Mouse (Mus musculus): Measurements from ENCODE around the gene Apobec3. TPM values are rescaled to one million over a fixed set of nuclear protein-coding genes. Genes with fewer than 3 reads are reported as not detected.
"Not testable (repeated sequence)": the region's sequence is repeated elsewhere in the genome, so short reads cannot be mapped to it uniquely, and the experiment has no call there.

Gene Apobec3
- total RNA-seq, 2 experiments from 2014 or later: 4.7 to 6.0 TPM

GRCm38 (mm10) chr15:79894343-79894742 lies 2.9 kb downstream of the Apobec3 start:
- intact Hi-C loops (cut with DNase I): no loop called here
- no peak for DNase-seq

GRCm38 (mm10) chr15:79895221-79896079 lies 4.0 kb downstream of the Apobec3 start:
- intact Hi-C loops (cut with DNase I); DNase-seq: not testable (repeated sequence)

GRCm38 (mm10) chr15:79896080-79896725 lies 4.7 kb downstream of the Apobec3 start:
- intact Hi-C loops (cut with DNase I): no loop called here
- DNase-seq: no peak

- no peak for DNase-seq
- intact Hi-C loops (cut with DNase I): no loop called here
These were observed 7.5 kb downstream of the Apobec3 start for GRCm38 (mm10) chr15:79898988-79899387.

GRCm38 (mm10) chr15:79899828-79900510 lies 8.5 kb downstream of the Apobec3 start:
- intact Hi-C loops (cut with DNase I): no loop called here

GRCm38 (mm10) chr15:79900751-79901150 lies 9.3 kb downstream of the Apobec3 start:
- DNase-seq: no peak
- intact Hi-C loops (cut with DNase I): no loop called here

More at GRCm38 (mm10) chr15:79899828-79900510, 8.5 kb downstream of the Apobec3 start:
- no peak for DNase-seq

GRCm38 (mm10) chr15:79901399-79901798 lies 9.9 kb downstream of the Apobec3 start:
- intact Hi-C loops (cut with DNase I): no loop called here
- DNase-seq: no peak

- DNase-seq; intact Hi-C loops (cut with DNase I): not testable (repeated sequence)
These were observed 11.6 kb downstream of the Apobec3 start for GRCm38 (mm10) chr15:79903081-79903480.

- DNase-seq: no peak
- intact Hi-C loops (cut with DNase I): no loop called here
These were observed 12.5 kb downstream of the Apobec3 start for GRCm38 (mm10) chr15:79903963-79904362.

GRCm38 (mm10) chr15:79904678-79905077 lies 13.2 kb downstream of the Apobec3 start:
- intact Hi-C loops (cut with DNase I); DNase-seq: not testable (repeated sequence)

- DNase-seq: no peak
These were observed 13.8 kb downstream of the Apobec3 start for GRCm38 (mm10) chr15:79905211-79905610.

GRCm38 (mm10) chr15:79906855-79907254 lies 15.4 kb downstream of the Apobec3 start:
- intact Hi-C loops (cut with DNase I): no loop called here
- DNase-seq: no peak

More at GRCm38 (mm10) chr15:79905211-79905610, 13.8 kb downstream of the Apobec3 start:
- intact Hi-C loops (cut with DNase I): no loop called here

- intact Hi-C loops (cut with DNase I): not testable (repeated sequence)
These were observed 17.5 kb downstream of the Apobec3 start for GRCm38 (mm10) chr15:79909006-79909405.

GRCm38 (mm10) chr15:79910812-79911211 lies 19.4 kb downstream of the Apobec3 start:
- intact Hi-C loops (cut with DNase I): loop anchor here (10.0 kb wide), 2 partner anchors 86 to 156 kb away; no protein-coding TSS in a partner anchor
- not testable (repeated sequence) for DNase-seq

More at GRCm38 (mm10) chr15:79909006-79909405, 17.5 kb downstream of the Apobec3 start:
- DNase-seq: not testable (repeated sequence)

- intact Hi-C loops (cut with DNase I): loop anchor here (10.0 kb wide), 2 partner anchors 87 to 157 kb away; no protein-coding TSS in a partner anchor
- no peak for DNase-seq
These were observed 19.9 kb downstream of the Apobec3 start for GRCm38 (mm10) chr15:79911339-79911738.

- intact Hi-C loops (cut with DNase I): loop anchor here (10.0 kb wide), 2 partner anchors 89 to 159 kb away; no protein-coding TSS in a partner anchor
- DNase-seq: no peak
These were observed 22.4 kb downstream of the Apobec3 start for GRCm38 (mm10) chr15:79913761-79914346.

GRCm38 (mm10) chr15:79914357-79914756 lies 22.9 kb downstream of the Apobec3 start:
- DNase-seq: no peak
- intact Hi-C loops (cut with DNase I): loop anchor here (10.0 kb wide), 2 partner anchors 90 to 160 kb away; no protein-coding TSS in a partner anchor

- no peak for DNase-seq
- intact Hi-C loops (cut with DNase I): loop anchor here (10.0 kb wide), 2 partner anchors 91 to 161 kb away; no protein-coding TSS in a partner anchor
These were observed 24.7 kb downstream of the Apobec3 start for GRCm38 (mm10) chr15:79916150-79916549.

- intact Hi-C loops (cut with DNase I): loop anchor here (10.0 kb wide), 2 partner anchors 92 to 162 kb away; no protein-coding TSS in a partner anchor
These were observed 25.8 kb downstream of the Apobec3 start for GRCm38 (mm10) chr15:79917111-79917720.

GRCm38 (mm10) chr15:79918485-79918884 lies 27.0 kb downstream of the Apobec3 start:
- intact Hi-C loops (cut with DNase I): loop anchor here (10.0 kb wide), 2 partner anchors 94 to 164 kb away; no protein-coding TSS in a partner anchor
- no peak for DNase-seq

More at GRCm38 (mm10) chr15:79917111-79917720, 25.8 kb downstream of the Apobec3 start:
- no peak for DNase-seq
